Mouse (Mus musculus) spleen, adult 2 months (tissue): ENCODE results near the gene Gm39115. TPM values are rescaled to one million over a fixed set of nuclear protein-coding genes. Genes with fewer than 3 reads are reported as not detected.

Experiments used
- DNase-seq, 2 experiments: peaks; one replicate each; pipeline versions ENCODE4 v3.0.0 to v3.0.0-alpha.2; 2012 to 2021; ENCODE audit warnings: low spot score in 2 of 2, low read depth in 1 of 2
- H3K27ac ChIP-seq: fragments of 200-500 bp; 2 replicates; pipeline ENCODE4 v1.5.1; 2012; ENCODE audit warnings: low read length, inconsistent platforms; ENCODE audit not compliant: insufficient read depth
- H3K27me3 ChIP-seq: fragments of 200-500 bp; 2 replicates; pipeline ENCODE4 v1.6.1; 2012; ENCODE audit warnings: mild to moderate bottlenecking, moderate library complexity, low read length, inconsistent platforms; ENCODE audit not compliant: control insufficient read depth, insufficient read depth
- H3K36me3 ChIP-seq: fragments of 200-500 bp; 2 replicates; pipeline ENCODE4 v1.6.1; 2012; ENCODE audit warnings: mild to moderate bottlenecking, low read length, inconsistent platforms; ENCODE audit not compliant: control insufficient read depth, insufficient read depth
- H3K4me1 ChIP-seq: fragments of 200-500 bp; 2 replicates; pipeline ENCODE4 v1.6.1; 2011; ENCODE audit warnings: inconsistent platforms; ENCODE audit not compliant: control insufficient read depth, insufficient read depth, insufficient read length
- H3K4me3 ChIP-seq: fragments of 200-500 bp; 2 replicates; pipeline ENCODE4 v1.5.1; 2011; ENCODE audit warnings: mild to moderate bottlenecking, inconsistent platforms; ENCODE audit not compliant: insufficient read depth, insufficient read length; ENCODE audit errors: extremely low read depth
- CTCF ChIP-seq: fragments of 200-500 bp; IDR thresholded peaks from 2 replicates; pipeline ENCODE4 v1.5.1; 2011; ENCODE audit warnings: mild to moderate bottlenecking, inconsistent platforms; ENCODE audit not compliant: insufficient read depth, insufficient read length, insufficient replicate concordance; ENCODE audit errors: extremely low read depth
- POLR2A ChIP-seq: fragments of 200-500 bp; IDR thresholded peaks from 2 replicates; pipeline ENCODE4 v1.6.1; 2011; ENCODE audit warnings: low read depth, low read length, inconsistent platforms
- WGBS: fragments of 180-500 bp; shearing (Covaris S2); methylation state at CpG from one replicate; pipeline ENCODE4 v1.1.7; 2018; 5-methylcytosine and 5-hydroxymethylcytosine counted together
- polyA plus RNA-seq: library from polyadenylated mRNA; depleted of rRNA; stranded (reverse); fragments of >200 nt; gene quantifications from 2 replicates; pipeline ENCODE4 v1.2.3, GENCODE M21; 2012; rRNA removed

Gene Gm39115
- polyA plus RNA-seq, 1 experiment, result not detected

GRCm38 (mm10) chr7:142089648-142090447 lies 46.0 kb downstream of the Gm39115 start:
- Histone ChIP-seq H3K4me3 (no peak overlapping the region), H3K27ac (no peak overlapping the region), H3K27me3 (peaks cover 5% of the 10 kb centered on the region), H3K4me1 (no peaks in the 10 kb centered on the region; the same call in 1 of the 2 replicates), H3K36me3 (no peaks in the 10 kb centered on the region)
- no peak for TF ChIP-seq POLR2A
- TF ChIP-seq CTCF, result no peak
- 77% methylated on average over 17 of the region's 17 CpGs for WGBS
- DNase-seq, result no peak

- 0 out of 2 replicates have a peak, but pooled peaks cover 3% of the 10 kb centered on the region for H3K27me3 ChIP-seq
- no peak overlapping the region for H3K4me3 ChIP-seq
- 13% methylated on average over 5 of the region's 5 CpGs for whole genome bisulfite sequencing
- H3K27ac ChIP-seq, result no peak overlapping the region
- no peaks in the 10 kb centered on the region for H3K36me3 ChIP-seq
- no peaks in the 10 kb centered on the region for H3K4me1 ChIP-seq
- DNase-seq, result no peak
- TF ChIP-seq POLR2A (no peak), CTCF (no peak)
Measured at GRCm38 (mm10) chr7:142088886-142089285, 46.9 kb downstream of the Gm39115 start.

GRCm38 (mm10) chr7:142087069-142087652 lies 48.7 kb downstream of the Gm39115 start:
- Histone ChIP-seq H3K4me3 (no peak overlapping the region), H3K27me3 (0 out of 2 replicates have a peak, but pooled peaks cover 3% of the 10 kb centered on the region), H3K4me1 (no peaks in the 10 kb centered on the region), H3K27ac (peak overlapping the region; percentile 2; the same call in 1 of the 2 replicates), H3K36me3 (no peaks in the 10 kb centered on the region)
- no peak for DNase-seq
- 87% methylated on average over 1 of the region's 1 CpGs for WGBS
- TF ChIP-seq POLR2A (no peak), CTCF (no peak)

- no peaks in the 10 kb centered on the region for H3K4me1 ChIP-seq
- H3K27ac ChIP-seq, result no peak overlapping the region; the same call in 1 of the 2 replicates
- 0 out of 2 replicates have a peak, but pooled peaks cover 3% of the 10 kb centered on the region for H3K27me3 ChIP-seq
- no peaks in the 10 kb centered on the region for H3K36me3 ChIP-seq
- 83% methylated on average over 4 of the region's 4 CpGs for WGBS
- TF ChIP-seq CTCF (no peak), POLR2A (no peak)
- DNase-seq, result no peak
- H3K4me3 ChIP-seq, result no peak overlapping the region
Measured at GRCm38 (mm10) chr7:142086159-142086905, 49.5 kb downstream of the Gm39115 start.

Other genes with a start within 250 kb of the Gm39115 start
- gene Tollip, start 217.5 kb downstream of the Gm39115 start, polyA plus RNA-seq, result 40.8 and 49.4 TPM in 2 replicates
- 0.67 and 1.6 TPM in 2 replicates for gene Brsk2, start 186.3 kb downstream of the Gm39115 start, polyA plus RNA-seq
- gene Mob2, start 75.0 kb downstream of the Gm39115 start, polyA plus RNA-seq, result 26.7 and 28.2 TPM in 2 replicates
- gene Dusp8, start 40.2 kb downstream of the Gm39115 start, polyA plus RNA-seq, result 3.5 TPM in 2 replicates
- gene Gm45618, start 15.3 kb downstream of the Gm39115 start, polyA plus RNA-seq, result not detected in 2 replicates
- not detected in 2 replicates for gene Gm45337, start 8.6 kb upstream of the Gm39115 start, polyA plus RNA-seq
- not detected in 2 replicates for gene Gm29735, start 21.1 kb upstream of the Gm39115 start, polyA plus RNA-seq
- gene Gm4553, start 29.7 kb upstream of the Gm39115 start, polyA plus RNA-seq, result not detected in 2 replicates
- gene Krtap5-2, start 40.0 kb upstream of the Gm39115 start, polyA plus RNA-seq, result not detected in 2 replicates
- not detected in 2 replicates for gene Gm10153, start 54.4 kb upstream of the Gm39115 start, polyA plus RNA-seq
- gene Krtap5-3, start 65.3 kb upstream of the Gm39115 start, polyA plus RNA-seq, result not detected in 2 replicates
- not detected in 2 replicates for gene Gm7579, start 75.8 kb upstream of the Gm39115 start, polyA plus RNA-seq
- gene Krtap5-5, start 93.9 kb upstream of the Gm39115 start, polyA plus RNA-seq, result not detected in 2 replicates
- not detected in 2 replicates for gene Gm40460, start 105.0 kb upstream of the Gm39115 start, polyA plus RNA-seq
- not detected in 2 replicates for gene Gm2431, start 122.3 kb upstream of the Gm39115 start, polyA plus RNA-seq
- gene Gm4559, start 138.3 kb upstream of the Gm39115 start, polyA plus RNA-seq, result not detected in 2 replicates
- gene Krtap5-1, start 161.1 kb upstream of the Gm39115 start, polyA plus RNA-seq, result not detected in 2 replicates
- gene Krtap5-4, start 167.5 kb upstream of the Gm39115 start, polyA plus RNA-seq, result not detected in 2 replicates
- 14.7 and 20.2 TPM in 2 replicates for gene Ifitm10, start 237.7 kb upstream of the Gm39115 start, polyA plus RNA-seq
- 0.21 TPM in 1 of 2 replicates, not detected in the other for gene Gm49369, start 246.6 kb upstream of the Gm39115 start, polyA plus RNA-seq